ENCODE assay signal across 8 mouse cellular contexts in genomic region chr1:138618012-138618354, GRCm38 (mm10). TPM values are rescaled to one million over a fixed set of nuclear protein-coding genes. Genes with fewer than 3 reads are reported as not detected.
A peak's percentile ranks its signal among the peaks of the same experiment; 100 is the strongest.
DNase-seq lines count a peak whose midpoint lies in the region; ATAC-seq and TF ChIP-seq lines count a peak whose summit lies in the region.

No protein-coding gene starts in this region.

- DNase-seq in adipocyte (ENCODE audit: low spot score): peak; percentile 87
- DNase-seq in gastrocnemius, adult 8-10 months (ENCODE audit: low spot score in 2 of 2): peak; percentile 76 to 80
- DNase-seq in induced T-regulatory cell, adult 2 months (ENCODE audit: low read depth): peak; percentile 90
- peak; percentile 45 to 69 for DNase-seq in left cerebral cortex, adult 8-10 months (ENCODE audit: low spot score in 2 of 2)
- peak; percentile 86 for DNase-seq in right cerebral cortex, adult 18-20 months
- DNase-seq in urinary bladder, adult 2 months (ENCODE audit: low spot score): peak; percentile 76

- TF ChIP-seq POLR2A in cortical plate, adult 2 months (IDR thresholded peaks at IDR 0.05; ENCODE audit: extremely low read depth, insufficient read depth, low read length): peak; percentile 49; the same call in 1 of the 2 replicates

- no peak for TF ChIP-seq CTCF in cortical plate, adult 2 months (IDR thresholded peaks at IDR 0.05; ENCODE audit: extremely low read depth, insufficient read depth, low read length)

- peak; percentile 73 for ATAC-seq in megakaryocyte, adult 5-6 weeks (ENCODE audit: poor library complexity, severe bottlenecking)

- no peaks in the 10 kb centered on the region for H3K4me1 ChIP-seq in cortical plate, adult 2 months (ENCODE audit: control insufficient read depth, insufficient read depth, low read length)

- no peak overlapping the region for H3K27ac ChIP-seq in cortical plate, adult 2 months (ENCODE audit: insufficient read depth, low read length)

- peak overlapping the region; percentile 34 for H3K4me3 ChIP-seq in cortical plate, adult 2 months (ENCODE audit: insufficient read depth, low read length)

RNA-seq across cellular contexts. Expression of gene Nek7, which starts 2.0 kb away (rescaled TPM):
- polyA plus RNA-seq in cortical plate, adult 2 months (2012; rRNA removed): 24.2 and 25.2 TPM in 2 replicates
- 100 to 1,000 TPM; 119 to 137 (median 125) TPM for total RNA-seq in gastrocnemius, adult 8-10 months (2022)
- 10 to 100 TPM; 36.9 to 39.8 (median 37.8) TPM for total RNA-seq in left cerebral cortex, adult 8-10 months (2022)
- 57.3 and 65.8 TPM in 2 replicates for total RNA-seq in megakaryocyte, adult 5-6 weeks (2015)
- total RNA-seq in megakaryocyte, adult 5-6 weeks (2017): 52.9 and 59.6 TPM in 2 replicates
- 36.2 and 47.6 TPM in 2 replicates for polyA plus RNA-seq in urinary bladder, adult 2 months (2012; rRNA removed)
